Mouse (Mus musculus) CH12.LX (cell line): ENCODE results near the gene Scg2. TPM values are rescaled to one million over a fixed set of nuclear protein-coding genes. Genes with fewer than 3 reads are reported as not detected.

Experiments
- DNase-seq: peaks from one replicate; pipeline ENCODE4 v3.0.0-alpha.2; 2013; ENCODE audit errors: extremely low read depth
- H3K27ac ChIP-seq: 2 replicates; pipeline ENCODE4 v1.5.1; 2012; ENCODE audit warnings: low read depth, mild to moderate bottlenecking, control low read depth, moderate library complexity; ENCODE audit not compliant: insufficient read depth
- H3K27me3 ChIP-seq: replicated peaks from 2 replicates; pipeline ENCODE3; 2012; ENCODE audit warnings: inconsistent platforms
- H3K36me3 ChIP-seq, 2 experiments: replicated peaks in 1 of 2; 2 replicates each; pipeline versions ENCODE3 to v1.6.1; 2012; ENCODE audit warnings: inconsistent platforms in 1 of 2, low read length in 1 of 2, mild to moderate bottlenecking in 1 of 2, mixed read lengths in 1 of 2, moderate library complexity in 1 of 2; ENCODE audit not compliant: control insufficient read depth in 1 of 2, insufficient read depth in 1 of 2
- H3K4me1 ChIP-seq, 2 experiments: 2 replicates each; pipeline ENCODE4 v1.6.1; 2012; ENCODE audit warnings: inconsistent platforms in 1 of 2, moderate library complexity in 1 of 2; ENCODE audit not compliant: insufficient read depth in 2 of 2, control insufficient read depth in 1 of 2
- H3K4me2 ChIP-seq: 2 replicates; pipeline ENCODE4 v1.6.1; 2012; ENCODE audit warnings: low read depth, mild to moderate bottlenecking, control low read depth; ENCODE audit not compliant: poor library complexity, insufficient read depth, severe bottlenecking
- H3K4me3 ChIP-seq, 3 experiments: fragments of 150-350 bp in 1 of 3; sonication (generic) in 1 of 3; replicated peaks in 1 of 3; 2 replicates each; pipeline versions ENCODE3 to v1.5.1; 2011 to 2012; ENCODE audit warnings: low read depth in 2 of 3, low read length in 2 of 3, mild to moderate bottlenecking in 2 of 3, moderate library complexity in 2 of 3, control low read depth in 1 of 3, improper control_type of control experiment in 1 of 3, inconsistent platforms in 1 of 3, mixed read lengths in 1 of 3; ENCODE audit not compliant: poor library complexity in 1 of 3
- H3K79me2 ChIP-seq: replicated peaks from 2 replicates; pipeline ENCODE4 v1.6.1; 2012; ENCODE audit warnings: mild to moderate bottlenecking, moderate library complexity; ENCODE audit not compliant: control insufficient read depth, poor library complexity, insufficient read depth, severe bottlenecking; ENCODE audit errors: extremely low read depth
- H3K9ac ChIP-seq: 2 replicates; pipeline ENCODE4 v1.6.1; 2012; ENCODE audit warnings: low read depth, mild to moderate bottlenecking, control low read depth, moderate library complexity; ENCODE audit not compliant: insufficient read depth
- H3K9me3 ChIP-seq: replicated peaks from 2 replicates; pipeline ENCODE3; 2012; ENCODE audit warnings: low read length, inconsistent platforms, mixed read lengths
- BHLHE40 ChIP-seq: IDR thresholded peaks from 2 replicates; pipeline ENCODE4 v1.6.1; 2011; ENCODE audit warnings: mild to moderate bottlenecking, low read depth, low read length, improper control_type of control experiment
- CHD1 ChIP-seq: IDR thresholded peaks from 2 replicates; pipeline ENCODE4 v1.6.1; 2012; ENCODE audit warnings: low read depth, low read length, improper control_type of control experiment, inconsistent platforms
- CHD2 ChIP-seq: IDR thresholded peaks from 2 replicates; pipeline ENCODE4 v1.6.1; 2011; ENCODE audit warnings: low read length, improper control_type of control experiment
- GABPA ChIP-seq: IDR thresholded peaks from 2 replicates; pipeline ENCODE4 v1.6.1; 2012; ENCODE audit warnings: low read depth, low read length, improper control_type of control experiment, inconsistent platforms; ENCODE audit not compliant: insufficient replicate concordance
- HCFC1 ChIP-seq: IDR thresholded peaks from 2 replicates; pipeline ENCODE4 v1.6.1; 2012; ENCODE audit warnings: low read depth, mild to moderate bottlenecking, inconsistent platforms, low read length, improper control_type of control experiment
- IRF4 ChIP-seq: IDR thresholded peaks from 2 replicates; pipeline ENCODE4 v1.6.1; 2014; ENCODE audit warnings: low read depth, mild to moderate bottlenecking, inconsistent platforms, low read length, improper control_type of control experiment
- JUN ChIP-seq: IDR thresholded peaks from 2 replicates; pipeline ENCODE4 v1.6.1; 2011; ENCODE audit warnings: low read depth, mild to moderate bottlenecking, low read length, improper control_type of control experiment, moderate library complexity; ENCODE audit not compliant: insufficient read depth
- KAT2A ChIP-seq: IDR thresholded peaks from 2 replicates; pipeline ENCODE4 v1.6.1; 2012; ENCODE audit warnings: low read length, improper control_type of control experiment, inconsistent platforms; ENCODE audit not compliant: insufficient replicate concordance
- MAFK ChIP-seq: IDR thresholded peaks from 2 replicates; pipeline ENCODE4 v1.6.1; 2011; ENCODE audit warnings: low read length, improper control_type of control experiment; ENCODE audit not compliant: insufficient replicate concordance
- MAZ ChIP-seq: IDR thresholded peaks from 2 replicates; pipeline ENCODE4 v1.6.1; 2012; ENCODE audit warnings: low read depth, mild to moderate bottlenecking, inconsistent platforms, low read length, improper control_type of control experiment, moderate library complexity
- MEF2A ChIP-seq: IDR thresholded peaks from 2 replicates; pipeline ENCODE4 v1.6.1; 2014; ENCODE audit warnings: low read depth, mild to moderate bottlenecking, inconsistent platforms, low read length, improper control_type of control experiment, borderline replicate concordance
- MXI1 ChIP-seq: IDR thresholded peaks from 2 replicates; pipeline ENCODE4 v1.6.1; 2011; ENCODE audit warnings: mild to moderate bottlenecking, low read depth, low read length, improper control_type of control experiment
- MYC ChIP-seq: IDR thresholded peaks from 2 replicates; pipeline ENCODE4 v1.6.1; 2011; ENCODE audit warnings: low read depth, mild to moderate bottlenecking, improper control_type of control experiment, low read length
- NRF1 ChIP-seq: IDR thresholded peaks from 2 replicates; pipeline ENCODE4 v1.6.1; 2014; ENCODE audit warnings: low read depth, mild to moderate bottlenecking, inconsistent platforms, low read length, improper control_type of control experiment, moderate library complexity
- POLR2AphosphoS2 ChIP-seq: IDR thresholded peaks from 2 replicates; pipeline ENCODE4 v1.6.1; 2011; ENCODE audit warnings: low read depth, low read length, improper control_type of control experiment
- SIN3A ChIP-seq: IDR thresholded peaks from 2 replicates; pipeline ENCODE4 v1.6.1; 2012; ENCODE audit warnings: low read length, improper control_type of control experiment, inconsistent platforms
- SMC3 ChIP-seq: IDR thresholded peaks from 2 replicates; pipeline ENCODE4 v1.6.1; 2011; ENCODE audit warnings: low read depth, low read length, improper control_type of control experiment
- TBP ChIP-seq: conservative IDR thresholded peaks from 2 replicates; pipeline ENCODE4 v1.6.1; 2011; ENCODE audit warnings: low read depth, low read length, improper control_type of control experiment
- TCF12 ChIP-seq: IDR thresholded peaks from 2 replicates; pipeline ENCODE4 v1.6.1; 2014; ENCODE audit warnings: low read depth, mild to moderate bottlenecking, inconsistent platforms, low read length, improper control_type of control experiment
- UBTF ChIP-seq: IDR thresholded peaks from 2 replicates; pipeline ENCODE4 v1.6.1; 2012; ENCODE audit warnings: low read depth, mild to moderate bottlenecking, inconsistent platforms, low read length, improper control_type of control experiment, moderate library complexity
- USF2 ChIP-seq: conservative IDR thresholded peaks from 2 replicates; pipeline ENCODE4 v1.6.1; 2011; ENCODE audit warnings: low read depth, low read length, improper control_type of control experiment
- dilution Hi-C: fragments of 300-500 bp; cut with MboI; formaldehyde crosslinking; loops from 2 replicates; pipeline ENCODE4 v1.14.3; 2020; ENCODE audit warnings: low sequenced_read_pairs; ENCODE audit not compliant: extremely low pct_unique_long_range_greater_than_20kb, extremely low pct_ligation_motif_present
- in situ Hi-C: fragments of 300-500 bp; cut with MboI; formaldehyde crosslinking; loops from 3 replicates; pipeline ENCODE4 v1.14.3; 2019; ENCODE audit warnings: low sequenced_read_pairs, low pct_ligation_motif_present, low pct_unique_long_range_greater_than_20kb, mixed read lengths
- polyA plus RNA-seq: library from polyadenylated mRNA; unstranded; fragments of >175 nt; gene quantifications from 2 replicates; pipeline ENCODE4 v1.2.1, GENCODE M21; 2012; ENCODE audit warnings: low read depth; ENCODE audit not compliant: insufficient read length
- total RNA-seq, 2 experiments: library from RNA; depleted of rRNA; stranded (reverse); fragments of 300-350 nt in 1 of 2; fragments of >200 nt in 1 of 2; gene quantifications; 2 replicates each; pipeline ENCODE4 v1.2.3; 2012 to 2014

The Scg2 gene
- total and polyA plus RNA-seq, 3 experiments = not detected

DNA sequence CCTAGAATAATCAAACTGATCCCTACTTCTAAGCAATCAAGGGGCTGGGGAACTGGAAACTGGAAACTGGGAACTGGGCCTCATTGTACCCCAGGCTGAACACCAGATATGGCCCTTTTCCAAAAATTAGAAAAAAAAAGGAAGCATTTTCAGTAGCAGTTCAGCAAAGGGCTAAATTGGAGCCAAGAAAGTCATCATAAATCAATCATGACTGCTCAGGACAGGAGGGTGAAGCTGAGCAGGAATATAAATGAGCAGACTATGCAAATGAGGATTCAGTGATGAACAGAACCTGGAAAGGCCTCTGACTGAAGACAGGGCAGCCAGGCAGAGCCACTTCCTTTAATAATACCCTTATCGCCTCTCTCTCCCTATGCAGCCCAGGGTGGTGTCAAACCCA lies 12.4 kb upstream of the Scg2 start:
- no peaks in the 10 kb centered on the region; a peak in 1 of 4 replicates for H3K4me1 ChIP-seq
- H3K9me3 ChIP-seq = no peaks in the 10 kb centered on the region
- H3K27ac ChIP-seq = no peak overlapping the region
- H3K4me3 ChIP-seq = no peak overlapping the region
- H3K4me2 ChIP-seq = no peak overlapping the region
- dilution Hi-C loops = no loop called here
- H3K9ac ChIP-seq = no peak overlapping the region
- no peaks in the 10 kb centered on the region for H3K36me3 ChIP-seq
- no peaks in the 10 kb centered on the region for H3K27me3 ChIP-seq
- in situ Hi-C loops = no loop called here
- no peak for TF ChIP-seq IRF4
- no peak for TF ChIP-seq GABPA
- TF ChIP-seq SMC3 = no peak
- TF ChIP-seq JUN = no peak
- TF ChIP-seq MAZ = no peak
- TF ChIP-seq HCFC1 = no peak
- TF ChIP-seq POLR2AphosphoS2 = no peak
- no peak for TF ChIP-seq USF2
- H3K79me2 ChIP-seq = no peaks in the 10 kb centered on the region
- DNase-seq = no peak

DNA sequence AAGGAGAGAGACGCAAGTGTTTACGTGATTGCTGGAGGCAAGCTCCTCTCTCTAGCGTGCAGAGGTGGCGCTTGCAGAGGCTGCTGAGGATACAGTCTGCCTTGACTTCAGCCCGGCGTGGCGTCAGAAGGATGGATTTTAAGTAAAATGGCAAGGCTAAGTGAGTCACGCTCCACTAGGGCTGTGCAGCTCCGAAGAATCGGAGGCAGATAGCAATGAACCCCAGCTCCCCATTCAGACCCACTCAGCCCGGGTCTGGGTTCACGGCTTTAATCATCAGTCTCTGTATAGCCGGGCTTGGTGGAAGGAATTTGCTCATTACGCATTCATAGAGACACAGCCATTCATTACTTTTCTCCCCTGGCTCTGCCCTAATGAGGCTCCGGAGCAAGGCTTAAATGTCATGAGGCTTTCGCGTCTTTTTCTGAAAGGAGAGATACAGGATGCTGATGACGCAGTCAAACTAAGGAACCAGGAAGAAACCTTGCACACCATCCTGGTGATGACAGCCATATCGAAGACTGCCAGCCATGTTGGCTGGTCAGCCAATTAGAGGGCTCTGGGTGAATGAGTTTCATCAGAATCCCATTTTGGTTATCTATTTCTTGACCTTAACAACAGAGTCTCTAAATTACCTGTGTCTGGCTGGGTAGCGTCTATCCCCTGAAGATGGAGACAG lies 10.6 kb upstream of the Scg2 start:
- Histone ChIP-seq H3K27me3 (no peaks in the 10 kb centered on the region), H3K27ac (no peak overlapping the region), H3K36me3 (no peaks in the 10 kb centered on the region), H3K9me3 (no peaks in the 10 kb centered on the region), H3K4me1 (no peaks in the 10 kb centered on the region; a peak in 1 of 4 replicates), H3K4me3 (no peak overlapping the region), H3K4me2 (no peak overlapping the region), H3K9ac (no peak overlapping the region), H3K79me2 (no peaks in the 10 kb centered on the region)
- dilution Hi-C loops (no loop called here), in situ Hi-C loops (no loop called here)
- no peak for TF ChIP-seq MXI1
- no peak for TF ChIP-seq IRF4
- TF ChIP-seq TBP = no peak
- no peak for TF ChIP-seq SMC3
- TF ChIP-seq SIN3A = no peak
- no peak for DNase-seq

DNA sequence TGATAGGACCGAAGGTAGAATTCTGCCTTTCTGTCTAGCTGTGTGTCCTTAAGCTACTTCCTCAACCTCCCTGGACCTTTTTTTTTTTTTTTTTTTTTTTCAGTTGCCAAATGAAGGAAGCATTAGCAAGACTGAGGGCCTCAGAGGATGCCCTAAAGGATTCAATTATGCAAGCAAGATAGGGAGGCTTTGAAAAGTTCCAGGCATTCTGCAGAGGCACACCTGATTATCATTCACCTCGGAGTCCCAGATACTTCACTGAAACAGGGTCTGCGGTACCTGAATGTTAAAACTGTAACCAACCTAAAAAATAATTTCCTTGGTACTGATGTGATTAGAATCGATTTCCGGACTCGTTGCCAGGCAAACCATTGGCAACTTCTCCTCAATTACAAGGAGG lies 10.0 kb upstream of the Scg2 start:
- Histone ChIP-seq H3K79me2 (no peaks in the 10 kb centered on the region), H3K36me3 (no peaks in the 10 kb centered on the region), H3K4me2 (no peak overlapping the region), H3K27me3 (no peaks in the 10 kb centered on the region), H3K4me1 (no peaks in the 10 kb centered on the region; a peak in 1 of 4 replicates), H3K9ac (no peak overlapping the region), H3K27ac (no peak overlapping the region), H3K9me3 (no peaks in the 10 kb centered on the region), H3K4me3 (no peak overlapping the region)
- no peak for DNase-seq
- in situ Hi-C loops = no loop called here
- dilution Hi-C loops = no loop called here
- TF ChIP-seq BHLHE40 = no peak
- TF ChIP-seq MAFK = no peak
- TF ChIP-seq USF2 = no peak
- no peak for TF ChIP-seq GABPA
- TF ChIP-seq UBTF = no peak
- no peak for TF ChIP-seq TCF12
- TF ChIP-seq POLR2AphosphoS2 = no peak
- no peak for TF ChIP-seq MYC
- TF ChIP-seq KAT2A = no peak
- no peak for TF ChIP-seq MEF2A
- TF ChIP-seq CHD1 = no peak
- TF ChIP-seq MXI1 = no peak
- TF ChIP-seq CHD2 = no peak
- TF ChIP-seq NRF1 = no peak
